Mouse (Mus musculus): ENCODE results near the gene Stk4.

Stk4 gene

GRCm38 (mm10) chr2:164081577-164081976 lies 11.5 kb downstream of the Stk4 start:
- peak in 1 of 2 experiments; percentile 62 for DNase-seq

- DNase-seq: no peak
Observed at GRCm38 (mm10) chr2:164082175-164082574, 12.1 kb downstream of the Stk4 start.

GRCm38 (mm10) chr2:164083609-164084341 lies 13.7 kb downstream of the Stk4 start:
- peak; percentile 71 to 84 for DNase-seq

GRCm38 (mm10) chr2:164084342-164084700 lies 14.2 kb downstream of the Stk4 start:
- peak; percentile 76 to 88 for DNase-seq

GRCm38 (mm10) chr2:164087416-164088017 lies 17.4 kb downstream of the Stk4 start:
- DNase-seq: no peak

GRCm38 (mm10) chr2:164089508-164089907 lies 19.4 kb downstream of the Stk4 start:
- DNase-seq: no peak

- DNase-seq: no peak
Observed at GRCm38 (mm10) chr2:164094152-164094551, 24.0 kb downstream of the Stk4 start.

DNA sequence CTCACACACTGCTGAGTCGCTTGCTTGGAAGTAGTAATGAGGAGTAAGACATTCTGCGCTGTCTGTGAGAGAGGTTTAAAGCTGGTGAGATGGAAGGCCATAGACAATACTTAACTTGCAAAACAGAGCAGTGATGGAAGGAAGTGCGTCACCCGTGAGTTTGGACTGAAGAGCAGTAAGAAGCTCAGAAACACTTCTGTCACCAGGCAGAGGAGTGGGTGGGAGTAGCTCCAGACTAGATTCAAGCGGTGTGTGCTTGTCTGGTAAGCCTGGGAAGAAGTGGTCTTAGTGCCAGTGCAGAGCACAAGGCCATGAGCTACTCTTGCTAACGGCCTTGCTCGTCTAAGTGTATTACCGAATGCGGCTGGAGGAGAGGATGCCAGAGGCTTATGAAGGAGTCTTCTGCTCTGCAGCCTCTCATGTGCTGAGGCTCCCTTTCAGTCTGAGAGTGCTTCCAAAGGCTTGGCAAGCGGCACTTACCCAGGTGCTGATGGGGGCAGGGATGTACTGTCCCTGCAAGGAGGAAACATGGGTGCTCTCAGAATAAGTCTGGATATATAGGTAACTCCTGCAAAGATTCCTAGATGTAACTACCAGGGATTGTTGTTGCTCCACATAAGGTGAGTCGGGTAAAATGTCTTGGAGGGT lies 28.6 kb downstream of the Stk4 start:
- DNase-seq: no peak

GRCm38 (mm10) chr2:164101936-164102335 lies 31.8 kb downstream of the Stk4 start:
- no peak for DNase-seq

DNA sequence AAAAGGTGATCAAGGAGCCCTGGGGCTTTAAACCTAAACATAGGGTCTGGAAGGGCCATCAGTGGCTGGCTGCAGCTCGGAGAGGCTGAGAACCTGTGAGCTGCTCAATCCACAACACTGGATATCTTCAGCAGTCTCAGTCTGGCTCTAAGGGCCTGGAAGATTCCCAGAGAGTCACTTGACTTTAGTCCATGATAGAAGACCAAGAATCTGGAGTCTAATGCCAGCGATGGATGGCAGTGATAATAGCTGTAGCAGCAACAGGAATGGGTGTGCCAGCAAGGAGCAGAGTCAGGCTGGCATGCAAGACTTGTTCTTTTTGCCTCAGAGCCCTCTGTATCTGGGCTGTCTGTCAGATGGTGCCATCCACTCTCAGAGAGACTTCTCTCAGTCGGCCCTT lies 32.2 kb downstream of the Stk4 start:
- DNase-seq: no peak

DNA sequence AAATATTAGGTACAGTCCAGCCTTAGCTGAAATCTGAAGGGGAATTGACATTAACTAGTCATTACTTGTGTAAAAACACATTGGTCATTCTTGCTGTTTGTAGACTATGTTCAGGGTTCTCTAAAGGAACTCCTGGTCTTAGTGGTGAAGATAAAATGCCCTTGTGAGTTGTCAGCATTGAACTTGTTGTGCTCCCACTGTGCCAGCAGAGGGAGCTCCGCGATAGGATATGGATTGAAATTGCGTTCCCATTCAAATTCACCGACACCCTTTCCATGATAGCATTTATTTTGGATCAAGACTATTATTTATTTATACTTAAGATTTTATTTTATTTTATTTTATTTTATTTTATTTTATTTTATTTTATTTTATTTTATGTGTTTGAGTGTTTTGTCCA lies 33.4 kb downstream of the Stk4 start:
- DNase-seq: no peak

DNA sequence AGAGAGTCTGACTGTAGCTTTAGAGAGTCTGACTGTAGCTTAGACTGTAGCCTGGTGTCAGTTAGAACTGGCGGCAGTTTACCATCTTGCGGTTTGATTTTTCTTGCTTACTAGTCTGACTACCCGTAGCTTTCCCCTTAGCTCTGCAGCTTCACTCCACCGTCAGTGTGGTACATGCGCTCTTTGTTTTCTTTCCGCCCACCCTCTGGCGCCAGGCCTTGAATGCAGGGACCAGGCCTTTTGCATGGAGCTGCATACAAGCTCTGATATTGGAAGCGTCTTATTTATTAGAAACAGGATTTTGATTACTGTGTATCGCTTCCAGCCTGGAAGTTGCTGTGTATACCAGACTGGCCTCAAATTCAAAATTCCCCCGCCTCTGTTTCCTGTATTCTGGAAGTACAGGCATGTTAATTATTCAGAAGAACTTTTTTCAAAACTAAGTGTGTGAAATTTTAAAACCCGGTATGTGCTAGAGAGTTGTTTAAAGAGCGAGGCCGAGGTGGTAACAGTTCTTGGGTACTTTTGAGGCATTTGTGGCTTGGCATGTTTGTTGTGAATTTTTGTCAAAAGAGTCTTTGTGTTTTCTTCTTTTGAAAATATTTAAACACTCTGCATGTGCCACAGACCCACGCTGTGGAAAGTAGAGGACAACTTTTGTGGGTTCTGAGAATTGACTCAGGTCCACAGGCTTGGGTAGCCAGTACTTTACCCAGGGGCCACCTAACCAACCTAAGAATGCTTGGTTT lies 36.3 kb downstream of the Stk4 start:
- DNase-seq: no peak

DNA sequence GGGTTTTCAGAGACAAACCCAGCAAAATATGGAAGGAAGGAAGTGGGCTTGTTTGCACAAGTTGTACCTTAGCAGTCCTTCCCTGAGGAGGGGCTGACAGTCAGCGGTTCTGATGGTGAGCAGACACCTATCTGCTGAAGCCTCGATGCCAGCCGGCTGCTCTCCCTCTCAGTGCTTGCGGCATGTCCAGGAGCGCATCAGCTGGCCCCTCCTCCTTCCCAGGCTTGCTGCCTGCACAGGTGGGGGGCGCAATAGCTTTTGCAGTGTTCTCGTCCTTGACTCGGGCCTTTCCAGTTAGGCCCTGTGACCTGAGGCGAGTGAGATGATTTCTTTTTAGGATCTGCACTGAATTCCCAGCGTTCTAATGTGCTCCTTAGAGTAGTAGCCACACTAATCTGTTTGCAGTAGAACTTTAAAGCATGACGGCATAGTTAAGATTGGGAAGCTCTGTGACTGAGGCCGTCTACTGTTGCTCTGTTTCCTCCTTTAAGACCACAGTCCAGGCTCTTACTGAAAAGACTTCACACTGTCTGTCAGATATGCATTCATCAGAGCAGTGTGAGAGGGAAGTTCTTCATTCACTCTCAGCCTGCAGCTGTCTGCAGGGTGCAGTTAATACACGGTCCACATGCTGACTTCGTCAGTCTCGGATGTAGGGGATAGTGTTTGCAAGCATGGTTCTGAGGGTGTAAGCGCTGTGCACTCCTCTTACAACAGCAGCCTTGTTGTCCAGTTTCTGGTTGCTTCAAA lies 37.2 kb downstream of the Stk4 start:
- DNase-seq: no peak

DNA sequence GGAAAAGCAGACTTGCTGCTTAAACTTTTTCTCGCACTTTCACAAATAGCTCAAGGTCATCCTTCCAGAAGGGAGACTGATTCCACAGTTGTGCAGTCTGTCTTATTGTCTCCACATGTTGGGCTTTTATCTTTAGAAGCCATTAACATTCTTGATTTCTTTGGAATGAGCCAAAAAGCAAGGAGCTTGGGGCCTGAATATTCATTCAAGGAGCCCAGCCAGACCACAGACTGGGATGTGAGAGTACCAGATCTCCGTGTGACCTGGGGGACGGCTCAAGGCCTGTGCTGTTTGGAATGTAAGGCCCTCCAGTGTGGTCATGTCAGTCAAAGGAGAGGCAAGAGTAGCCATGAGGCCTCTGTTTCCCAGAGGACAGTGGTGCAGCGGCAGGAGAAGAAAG lies 38.4 kb downstream of the Stk4 start:
- DNase-seq: no peak

DNA sequence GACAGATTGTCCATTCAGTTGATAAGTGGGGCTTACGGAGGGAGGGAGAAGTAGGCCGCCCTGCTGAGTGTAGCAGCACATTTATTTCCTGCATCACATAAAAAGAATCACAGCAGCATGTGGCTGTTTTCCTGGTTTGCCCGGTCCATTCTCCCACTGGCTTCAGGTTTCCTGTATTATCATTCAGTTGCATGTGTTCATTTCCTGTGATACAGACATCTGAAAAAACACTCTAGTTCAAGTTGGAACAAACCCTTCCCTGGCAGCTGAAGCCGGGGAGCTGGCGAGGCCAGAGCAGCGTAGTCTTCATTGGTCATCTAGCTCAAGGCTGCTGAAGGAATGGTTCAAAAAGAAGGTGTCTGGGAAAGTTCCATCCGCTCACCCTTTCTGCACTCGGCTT lies 41.4 kb downstream of the Stk4 start:
- DNase-seq: no peak

DNA sequence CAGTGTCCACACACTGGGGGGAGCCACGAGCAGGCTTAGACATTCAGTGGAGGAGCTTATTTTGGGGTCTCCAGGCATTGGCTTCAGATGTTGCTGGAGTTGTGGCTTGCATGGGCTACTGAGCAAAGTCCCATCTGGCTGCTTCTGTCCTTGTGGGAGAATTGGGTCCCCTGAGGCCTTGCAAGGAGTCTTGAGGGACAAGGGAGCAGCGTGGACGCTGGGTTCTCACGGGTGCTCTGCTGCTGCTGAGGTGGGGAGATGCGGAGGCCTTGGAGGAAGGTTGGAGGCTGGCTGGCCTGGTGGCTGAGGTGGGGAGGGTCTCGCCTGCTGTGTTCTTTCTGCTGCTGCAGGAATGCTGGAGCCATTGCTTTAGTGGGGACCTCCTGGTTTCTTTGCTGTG lies 43.9 kb downstream of the Stk4 start:
- no peak for DNase-seq

DNA sequence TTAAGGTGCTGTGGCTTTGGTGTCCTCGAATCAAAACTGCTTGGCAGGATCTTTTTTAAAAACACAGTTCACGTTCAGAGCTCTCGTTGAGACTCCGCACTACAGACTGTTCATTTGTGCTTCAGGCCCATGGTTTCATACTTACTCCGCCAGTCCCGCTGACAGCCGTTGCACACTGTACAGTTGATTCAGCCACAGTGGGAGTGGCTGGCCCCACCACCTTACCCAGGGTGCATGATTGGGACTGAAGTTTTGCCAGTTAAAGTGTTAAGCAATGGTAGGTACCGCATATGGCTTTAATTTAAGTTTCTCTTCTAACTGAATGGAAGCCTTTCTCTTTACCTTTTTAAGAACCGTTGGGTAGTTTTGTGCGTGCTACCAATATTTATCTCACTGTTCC lies 45.4 kb downstream of the Stk4 start:
- no peak for DNase-seq

DNA sequence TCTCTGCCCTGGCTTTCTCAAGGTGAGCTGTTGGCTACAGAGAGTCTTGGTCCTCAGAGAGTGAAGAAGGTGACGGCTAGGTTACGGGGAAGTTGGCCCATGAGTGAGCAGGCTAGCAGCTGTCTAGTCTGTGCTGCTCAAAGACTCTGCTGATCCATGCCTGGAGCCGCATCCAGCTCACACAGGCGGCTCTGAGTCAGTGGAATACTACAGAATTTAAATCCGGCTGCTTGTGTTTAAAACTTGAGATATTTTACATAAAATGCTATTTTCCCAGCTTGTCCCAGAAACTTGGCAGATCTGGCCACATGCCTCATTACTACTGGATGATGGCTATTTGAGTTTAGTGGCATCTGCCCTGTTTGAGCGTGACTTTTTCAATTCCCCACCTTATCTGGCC lies 49.4 kb downstream of the Stk4 start:
- no peak for DNase-seq

DNA sequence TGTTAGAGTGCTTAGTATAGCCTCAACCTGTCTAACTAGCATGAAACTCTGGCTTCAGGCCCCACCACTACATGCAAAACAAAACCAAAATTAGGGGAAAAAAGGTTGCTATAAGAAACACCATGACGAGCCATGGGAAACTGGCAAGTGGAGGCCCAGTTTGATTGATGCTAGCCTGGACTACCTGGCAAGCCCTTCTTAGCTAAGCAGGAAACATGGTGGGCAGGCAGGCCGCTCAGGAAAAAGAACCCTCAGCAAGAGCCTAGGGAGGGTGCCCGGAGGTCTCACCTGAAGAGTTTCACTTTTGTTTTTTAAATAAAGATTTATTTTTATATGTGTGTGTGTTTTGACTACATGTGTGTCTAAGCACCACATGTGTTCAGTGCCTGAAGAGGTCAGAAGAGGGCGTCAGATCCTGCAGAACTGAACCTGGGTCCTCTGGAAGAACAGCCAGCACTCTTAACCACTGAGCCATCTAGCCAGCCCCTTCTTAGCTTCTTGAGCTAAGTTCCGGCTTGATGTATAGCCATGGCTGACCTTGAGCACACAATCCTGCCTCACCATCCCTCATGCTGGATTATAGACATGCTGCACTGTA lies 53.1 kb downstream of the Stk4 start:
- DNase-seq: no peak

- no peak for DNase-seq
Observed at GRCm38 (mm10) chr2:164126533-164126955, 56.4 kb downstream of the Stk4 start.

GRCm38 (mm10) chr2:164127297-164127696 lies 57.2 kb downstream of the Stk4 start:
- DNase-seq: no peak

All from thymus, adult 18-20 months (tissue).